Mouse (Mus musculus) colon, adult 2 months (tissue): ENCODE measurements around the gene Armcx4. TPM values are rescaled to one million over a fixed set of nuclear protein-coding genes. Genes with fewer than 3 reads are reported as not detected.

Experiments
- polyA plus RNA-seq: library from polyadenylated mRNA; depleted of rRNA; stranded (reverse); fragments of >200 nt; gene quantifications from 2 replicates; pipeline ENCODE4 v1.2.3, GENCODE M21; 2012; rRNA removed

The Armcx4 gene
- 0.24 and 0.42 TPM in 2 replicates for polyA plus RNA-seq

GRCm38 (mm10) chrX:134686267-134686666, at the start of gene Armcx4:
Gene Armcx4, plus strand, starts transcription at chrX:134686519.

DNA sequence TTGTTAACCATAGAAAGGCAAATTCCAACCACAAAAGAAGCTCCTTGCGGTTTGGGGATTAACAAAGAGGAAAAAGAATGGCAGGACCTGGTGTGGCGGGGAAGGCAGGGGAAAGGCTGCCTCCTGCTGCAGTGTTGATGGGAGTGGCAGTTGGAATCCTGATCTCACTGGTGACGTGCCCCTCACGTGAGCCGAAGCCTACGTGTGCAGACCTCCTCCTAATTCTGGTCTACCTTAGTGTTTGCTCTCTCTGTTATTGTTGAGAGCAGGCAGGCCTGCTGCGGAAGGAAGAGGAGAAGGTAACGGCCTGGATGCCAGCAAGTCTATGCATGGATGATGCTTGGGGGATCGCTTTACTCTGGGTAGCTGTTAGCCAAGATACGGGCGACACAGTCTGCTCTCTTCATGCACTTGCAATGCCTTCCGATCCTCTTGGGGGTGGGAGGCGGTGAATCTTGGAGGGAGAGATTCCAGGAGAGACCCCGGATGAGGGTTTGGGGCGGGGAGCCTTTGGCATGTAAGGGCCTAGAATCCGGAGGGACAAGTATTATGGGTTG, 31.5 kb downstream of the Armcx4 start, which contains the start of gene Armcx1:
Gene Armcx1 (plus strand): TSS at position 212 of the 557 bp plus-strand sequence.

Other genes starting within 250 kb of the Armcx4 start
- not detected in 2 replicates for gene Taf7l, start 210.0 kb upstream of the Armcx4 start, polyA plus RNA-seq
- gene Timm8a1, start 144.7 kb upstream of the Armcx4 start, polyA plus RNA-seq: 0.58 and 0.84 TPM in 2 replicates
- 0.37 and 0.64 TPM in 2 replicates for gene Btk, start 102.9 kb upstream of the Armcx4 start, polyA plus RNA-seq
- 64.1 and 132 TPM in 2 replicates for gene Rpl36a, start 100.9 kb upstream of the Armcx4 start, polyA plus RNA-seq
- 2.0 and 2.7 TPM in 2 replicates for gene Gla, start 85.4 kb upstream of the Armcx4 start, polyA plus RNA-seq
- gene Hnrnph2, start 85.3 kb upstream of the Armcx4 start, polyA plus RNA-seq: 4.0 and 4.8 TPM in 2 replicates
- gene Armcx1, start 31.4 kb downstream of the Armcx4 start, polyA plus RNA-seq: 0.67 and 1.6 TPM in 2 replicates
- 0.49 and 0.96 TPM in 2 replicates for gene Armcx6, start 64.9 kb downstream of the Armcx4 start, polyA plus RNA-seq
- gene Armcx3, start 70.1 kb downstream of the Armcx4 start, polyA plus RNA-seq: 3.3 TPM in 2 replicates
- 7.7 and 8.5 TPM in 2 replicates for gene Armcx2, start 122.7 kb downstream of the Armcx4 start, polyA plus RNA-seq